Mouse (Mus musculus) cerebellum, adult 18-20 months (tissue): ENCODE results near the gene Olfr391-ps.

Experiments
- DNase-seq, 2 experiments: peaks; one replicate each; pipeline ENCODE4 v3.0.0; 2021

Olfr391-ps gene

GRCm38 (mm10) chr11:73802952-73803351 lies at the start of gene Olfr391-ps:
Gene Olfr391-ps, minus strand, starts transcription at chr11:73803052.
- DNase-seq, result no peak

DNA sequence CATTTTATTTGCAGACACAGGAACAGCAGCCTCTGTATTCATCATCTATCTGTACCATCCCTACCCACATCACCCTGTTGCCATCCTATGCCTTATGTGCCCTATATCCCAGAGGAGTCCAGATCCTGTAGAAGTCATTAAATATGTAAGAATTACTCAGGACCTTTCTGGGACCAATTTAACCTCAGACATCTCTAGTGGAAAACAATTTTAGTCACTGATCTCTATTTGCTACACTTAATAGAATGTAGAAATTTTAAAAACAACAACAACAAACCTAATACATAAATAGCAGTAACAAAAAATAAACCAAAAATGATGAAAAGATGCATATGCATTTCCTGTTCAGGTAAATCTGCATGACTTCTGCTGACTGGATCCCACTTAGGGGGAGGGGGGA lies 48.5 kb upstream of the Olfr391-ps start, which contains the start of gene Olfr393:
TSS of gene Olfr393 (minus strand) at position 101 of the 400 bp plus-strand sequence.
- no peak for DNase-seq

DNA sequence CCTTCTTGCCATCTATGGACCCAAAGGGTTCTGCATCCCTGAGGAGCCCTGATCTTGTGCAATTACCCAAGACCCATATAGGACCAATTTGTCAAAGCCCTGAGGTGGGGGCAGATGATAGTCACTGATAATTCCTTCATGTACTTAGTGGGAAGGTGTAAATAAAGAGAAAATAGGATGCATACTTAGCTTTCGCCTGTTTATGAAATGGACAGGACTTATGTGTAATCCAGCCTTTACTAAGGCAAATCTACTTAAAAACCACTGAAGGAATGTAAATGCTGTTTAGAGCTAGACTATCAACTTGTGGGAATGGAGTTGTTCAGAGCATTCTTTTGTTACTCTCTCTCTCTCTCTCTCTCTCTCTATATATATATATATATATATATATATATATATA lies 14.1 kb upstream of the Olfr391-ps start, which contains the start of gene Olfr392:
TSS of gene Olfr392 (minus strand) at position 101 of the 400 bp plus-strand sequence.
- DNase-seq, result no peak

- DNase-seq, result no peak
These were observed 20.2 kb downstream of the Olfr391-ps start, which contains the start of gene Olfr390 for GRCm38 (mm10) chr11:73782664-73783063. Gene Olfr390, plus strand, starts transcription at chr11:73782964.

- DNase-seq, result no peak
These were observed 22.2 kb downstream of the Olfr391-ps start, which contains the start of gene Olfr389 for GRCm38 (mm10) chr11:73780613-73781012. Gene Olfr389, minus strand, starts transcription at chr11:73780713.

DNA sequence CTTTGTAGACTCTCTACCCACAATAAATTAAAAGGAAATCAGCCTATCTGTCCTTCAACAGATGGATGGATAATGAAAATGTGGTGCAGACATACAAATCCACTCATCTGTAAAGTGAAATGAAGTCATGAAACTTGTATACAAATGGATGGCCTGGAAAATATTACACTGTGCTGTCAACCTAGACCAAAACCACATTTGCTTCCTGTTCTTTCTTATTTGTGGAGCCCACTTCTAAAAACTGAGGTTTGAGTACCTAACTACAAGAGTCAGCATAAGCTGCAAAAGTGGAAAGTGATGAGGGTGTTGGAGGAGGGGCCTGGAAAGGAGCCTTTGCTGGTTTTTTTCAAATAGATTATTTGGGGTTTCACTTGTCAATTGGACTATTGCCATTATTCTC lies 43.7 kb downstream of the Olfr391-ps start:
- DNase-seq, result no peak
